Mouse (Mus musculus): ENCODE results near the gene Ssh1. TPM values are rescaled to one million over a fixed set of nuclear protein-coding genes. Genes with fewer than 3 reads are reported as not detected.

Ssh1 gene
- polyA plus RNA-seq (2012): 10.6 and 13.3 TPM in 2 replicates

GRCm38 (mm10) chr5:113993487-113994465 lies at the start of gene Ssh1:
Gene Ssh1 (minus strand): TSS chr5:113993894.

GRCm38 (mm10) chr5:114003542-114003941 lies 9.8 kb upstream of the Ssh1 start, which contains the start of gene Dao:
Gene Dao (plus strand): TSS chr5:114003703.

GRCm38 (mm10) chr5:113908592-113909441 lies 84.9 kb downstream of the Ssh1 start, which contains the start of gene Coro1c:
Gene Coro1c (minus strand): TSS chr5:113908758.

Other genes with a start within 250 kb of the Ssh1 start
- 32.5 and 52.4 TPM in 2 replicates for gene Sart3, start 221.4 kb downstream of the Ssh1 start, polyA plus RNA-seq (2012)
- gene Iscu, start 221.1 kb downstream of the Ssh1 start, polyA plus RNA-seq (2012): 69.6 and 75.8 TPM in 2 replicates
- gene Tmem119, start 193.4 kb downstream of the Ssh1 start, polyA plus RNA-seq (2012): 6.4 and 11.3 TPM in 2 replicates
- gene Selplg, start 161.2 kb downstream of the Ssh1 start, polyA plus RNA-seq (2012): 613 and 855 TPM in 2 replicates
- 39.9 and 42.0 TPM in 2 replicates for gene Coro1c, start 85.1 kb downstream of the Ssh1 start, polyA plus RNA-seq (2012)
- gene Dao, start 9.8 kb upstream of the Ssh1 start, polyA plus RNA-seq (2012): not detected in 2 replicates
- gene Usp30, start 71.6 kb upstream of the Ssh1 start, polyA plus RNA-seq (2012): 7.3 and 8.9 TPM in 2 replicates
- gene Svop, start 97.7 kb upstream of the Ssh1 start, polyA plus RNA-seq (2012): not detected in 2 replicates
- gene Alkbh2, start 134.3 kb upstream of the Ssh1 start, polyA plus RNA-seq (2012): 26.0 and 27.6 TPM in 2 replicates
- gene Ung, start 136.5 kb upstream of the Ssh1 start, polyA plus RNA-seq (2012): 79.8 and 88.8 TPM in 2 replicates
- 1.2 and 1.5 TPM in 2 replicates for gene Acacb, start 152.6 kb upstream of the Ssh1 start, polyA plus RNA-seq (2012)